Mouse (Mus musculus) forelimb bud, embryonic 11.5 days (tissue): ENCODE data around the gene Gna14.
A peak's percentile ranks its signal among the peaks of the same experiment; 100 is the strongest.

Experiments used
- DNase-seq: peaks from one replicate; pipeline ENCODE4 v3.0.0-alpha.2; 2012; ENCODE audit warnings: low read depth, low spot score

Gna14 gene

GRCm38 (mm10) chr19:16593256-16593974, 157.9 kb downstream of the Gna14 start:
- DNase-seq = no peak

GRCm38 (mm10) chr19:16593975-16594317, 158.4 kb downstream of the Gna14 start:
- DNase-seq = no peak

GRCm38 (mm10) chr19:16597216-16597615, 161.7 kb downstream of the Gna14 start:
- no peak for DNase-seq

- peak; percentile 44 for DNase-seq
Observed at GRCm38 (mm10) chr19:16598653-16599297, 163.2 kb downstream of the Gna14 start.

- peak; percentile 88 for DNase-seq
Observed at GRCm38 (mm10) chr19:16599298-16599970, 163.9 kb downstream of the Gna14 start.

GRCm38 (mm10) chr19:16602026-16602425, 166.5 kb downstream of the Gna14 start:
- no peak for DNase-seq

GRCm38 (mm10) chr19:16607634-16608033, 172.1 kb downstream of the Gna14 start:
- no peak for DNase-seq

GRCm38 (mm10) chr19:16623154-16623553, 187.6 kb downstream of the Gna14 start:
- DNase-seq = no peak

GRCm38 (mm10) chr19:16624994-16625393, 189.4 kb downstream of the Gna14 start:
- DNase-seq = no peak

- no peak for DNase-seq
Observed at GRCm38 (mm10) chr19:16625610-16626395, 190.2 kb downstream of the Gna14 start.
